Mouse (Mus musculus) liver, embryonic 16.5 days (tissue): ENCODE measurements around the gene Atp6v0d1. TPM values are rescaled to one million over a fixed set of nuclear protein-coding genes. Genes with fewer than 3 reads are reported as not detected.

ENCODE experiments used
- ATAC-seq: fragments of 200-750 bp; cut with Nextera tagmentation; 2 replicates; pipeline ENCODE4 v1.8.0; 2017; ENCODE audit warnings: low read depth, mild to moderate bottlenecking, moderate number of reproducible peaks, moderate library complexity
- H3K27ac ChIP-seq: fragments of 300-500 bp; sonication (generic); 2 replicates; pipeline ENCODE4 v1.5.1; 2014; ENCODE audit warnings: mild to moderate bottlenecking, low read length
- H3K27me3 ChIP-seq: fragments of 300-500 bp; sonication (generic); 2 replicates; pipeline ENCODE4 v1.6.1; 2014; ENCODE audit warnings: low read depth, low read length, mixed read lengths; ENCODE audit not compliant: control insufficient read depth, insufficient read depth
- H3K36me3 ChIP-seq: fragments of 300-500 bp; sonication (generic); 2 replicates; pipeline ENCODE4 v1.6.1; 2014; ENCODE audit warnings: mild to moderate bottlenecking; ENCODE audit not compliant: control insufficient read depth, insufficient read depth
- H3K4me1 ChIP-seq: fragments of 300-500 bp; sonication (generic); 2 replicates; pipeline ENCODE4 v1.6.1; 2014; ENCODE audit warnings: low read depth, low read length, mixed read lengths; ENCODE audit not compliant: control insufficient read depth
- H3K4me2 ChIP-seq: fragments of 300-500 bp; sonication (generic); 2 replicates; pipeline ENCODE4 v1.6.1; 2014; ENCODE audit warnings: low read depth, low read length, mixed read lengths
- H3K4me3 ChIP-seq: fragments of 300-500 bp; sonication (generic); 2 replicates; pipeline ENCODE4 v1.5.1; 2014; ENCODE audit warnings: low read depth, mild to moderate bottlenecking, low read length
- H3K9ac ChIP-seq: fragments of 300-500 bp; sonication (generic); 2 replicates; pipeline ENCODE4 v1.6.1; 2014; ENCODE audit warnings: low read depth, low read length
- H3K9me3 ChIP-seq: fragments of 300-500 bp; sonication (generic); replicated peaks from 2 replicates; pipeline ENCODE4 v1.6.1; 2016; ENCODE audit warnings: low read length; ENCODE audit not compliant: control insufficient read depth
- WGBS: fragments of 180-500 bp; shearing (Covaris S2); extraction: QIAGEN DNeasy Blood & Tissue Kit; methylation state at CpG from one replicate; pipeline ENCODE4 v1.1.7; 2014; ENCODE audit not compliant: insufficient replicate concordance; 5-methylcytosine and 5-hydroxymethylcytosine counted together
- polyA plus RNA-seq: library from polyadenylated mRNA; unstranded; fragments of >200 nt; fragmentation: Nextera tagmentation; extraction: Ambion mirVana; gene quantifications from 2 replicates; pipeline ENCODE4 v1.2.1, GENCODE M21; 2015

Atp6v0d1 gene
- polyA plus RNA-seq, 1 experiment from 2014 or later = 51.0 TPM

- no peak overlapping the region for H3K4me2 ChIP-seq
- no peaks in the 10 kb centered on the region for H3K4me1 ChIP-seq
- H3K36me3 ChIP-seq = no peaks in the 10 kb centered on the region
- no peaks in the 10 kb centered on the region for H3K9me3 ChIP-seq
- ATAC-seq = no peak
- H3K27ac ChIP-seq = no peak overlapping the region
- WGBS = 24% methylated on average over 12 of the region's 12 CpGs
- H3K4me3 ChIP-seq = no peak overlapping the region
- H3K27me3 ChIP-seq = peaks cover 2% of the 10 kb centered on the region; the same call in 1 of the 2 replicates
- no peak overlapping the region for H3K9ac ChIP-seq
These were observed 55.7 kb downstream of the Atp6v0d1 start for GRCm38 (mm10) chr8:105509997-105510735.

GRCm38 (mm10) chr8:105508758-105509157, 57.1 kb downstream of the Atp6v0d1 start:
- Histone ChIP-seq H3K4me3 (no peak overlapping the region), H3K9me3 (no peaks in the 10 kb centered on the region), H3K36me3 (no peaks in the 10 kb centered on the region), H3K9ac (no peak overlapping the region), H3K4me2 (no peak overlapping the region), H3K27me3 (no peaks in the 10 kb centered on the region), H3K4me1 (no peaks in the 10 kb centered on the region), H3K27ac (no peak overlapping the region)
- 79% methylated on average over 1 of the region's 2 CpGs for WGBS
- ATAC-seq = no peak

DNA sequence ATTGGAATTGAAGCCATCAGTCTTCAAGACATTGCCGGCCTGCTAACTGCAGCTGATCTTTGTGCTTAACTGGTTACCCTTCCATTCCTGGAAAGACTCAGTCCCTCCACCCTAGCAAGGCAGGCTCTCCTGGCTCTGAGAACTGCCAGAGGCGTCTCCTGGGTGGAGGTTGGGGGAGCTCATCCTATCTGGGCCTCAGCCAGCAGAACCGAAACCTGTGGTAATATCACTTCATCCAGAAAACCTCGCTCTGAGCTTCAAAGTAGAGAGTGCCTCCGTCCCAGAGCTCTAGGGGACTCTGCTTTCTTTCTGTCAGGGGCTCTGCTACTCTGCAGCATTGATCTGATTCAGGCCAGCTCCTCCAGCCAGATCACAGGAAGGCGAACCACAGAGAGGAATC, 58.9 kb downstream of the Atp6v0d1 start:
- 52% methylated on average over 6 of the region's 6 CpGs for WGBS
- no peak for ATAC-seq

GRCm38 (mm10) chr8:105504617-105505016, 61.2 kb downstream of the Atp6v0d1 start:
- WGBS = 69% methylated on average over 3 of the region's 3 CpGs
- no peak overlapping the region for H3K9ac ChIP-seq
- no peak overlapping the region for H3K4me3 ChIP-seq
- H3K27me3 ChIP-seq = no peaks in the 10 kb centered on the region
- H3K36me3 ChIP-seq = no peaks in the 10 kb centered on the region
- no peaks in the 10 kb centered on the region for H3K9me3 ChIP-seq
- no peak for ATAC-seq
- H3K4me1 ChIP-seq = no peaks in the 10 kb centered on the region
- no peak overlapping the region for H3K4me2 ChIP-seq
- no peak overlapping the region for H3K27ac ChIP-seq

More for the DNA sequence above, 58.9 kb downstream of the Atp6v0d1 start:
- Histone ChIP-seq H3K4me3 (no peak overlapping the region), H3K36me3 (no peaks in the 10 kb centered on the region), H3K27ac (no peak overlapping the region), H3K27me3 (no peaks in the 10 kb centered on the region), H3K9ac (no peak overlapping the region), H3K4me2 (no peak overlapping the region), H3K4me1 (no peaks in the 10 kb centered on the region), H3K9me3 (no peaks in the 10 kb centered on the region)

GRCm38 (mm10) chr8:105499787-105500186, 66.1 kb downstream of the Atp6v0d1 start:
- no peak for ATAC-seq
- WGBS = 36% methylated on average over 12 of the region's 12 CpGs
- H3K36me3 ChIP-seq = no peaks in the 10 kb centered on the region
- no peaks in the 10 kb centered on the region for H3K9me3 ChIP-seq
- no peaks in the 10 kb centered on the region; the same call in none of the 2 replicates for H3K27me3 ChIP-seq
- H3K27ac ChIP-seq = no peak overlapping the region
- H3K4me2 ChIP-seq = peak overlapping the region; percentile 18; the same call in 1 of the 2 replicates
- peak overlapping the region; percentile 38 for H3K4me3 ChIP-seq
- H3K4me1 ChIP-seq = peaks cover 10% of the 10 kb centered on the region
- no peak overlapping the region for H3K9ac ChIP-seq

DNA sequence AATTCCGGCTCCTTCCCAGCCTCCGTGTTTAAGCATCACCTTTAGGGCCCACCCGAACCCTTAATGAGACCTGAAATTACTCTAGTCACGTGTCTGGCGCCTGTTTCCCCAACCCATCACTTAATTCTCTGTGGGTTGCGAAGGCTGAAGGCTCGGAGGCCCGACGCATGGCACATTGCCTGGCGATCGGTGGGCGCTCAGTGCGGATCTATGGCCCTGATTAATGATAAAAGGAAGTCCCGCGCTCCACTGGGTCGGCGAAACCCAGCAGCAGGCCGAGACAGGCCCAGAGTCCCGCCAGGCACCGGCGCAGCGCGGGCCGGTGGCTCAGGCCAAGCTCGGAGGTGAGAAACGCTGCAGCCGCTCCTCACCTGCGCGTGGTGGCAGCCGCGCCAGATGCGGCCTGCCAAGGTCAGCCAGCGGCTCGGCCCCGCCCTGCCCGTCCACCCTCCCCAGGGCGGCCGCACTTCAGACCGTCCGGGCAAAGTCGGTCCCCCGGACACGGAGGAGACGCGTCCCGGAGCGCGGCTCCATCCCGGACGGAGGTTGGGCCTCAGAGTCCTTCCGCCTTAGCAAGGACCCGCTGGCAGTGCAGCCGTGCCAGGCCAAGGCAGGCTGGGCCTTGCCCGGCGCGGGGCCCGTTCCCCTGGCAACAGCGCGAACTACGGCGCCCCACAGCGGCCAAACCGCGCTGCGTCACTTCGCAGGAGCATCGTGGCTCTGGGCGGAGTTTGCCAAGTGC, 69.2 kb downstream of the Atp6v0d1 start, which contains the start of gene Zdhhc1:
TSS of gene Zdhhc1 (minus strand) at position 464 of the 742 bp plus-strand sequence.
- Histone ChIP-seq H3K27me3 (no peaks in the 10 kb centered on the region; the same call in none of the 2 replicates), H3K4me1 (peaks cover 10% of the 10 kb centered on the region), H3K9ac (peak within 1 kb of the TSS; percentile 78), H3K4me2 (peak within 1 kb of the TSS; percentile 88), H3K4me3 (peak within 1 kb of the TSS; percentile 77), H3K9me3 (no peaks in the 10 kb centered on the region), H3K27ac (no peak within 1 kb of the TSS), H3K36me3 (no peaks in the 10 kb centered on the region)
- WGBS = under 1% methylated on average over 66 of the region's 68 CpGs
- peak; percentile 82 for ATAC-seq

GRCm38 (mm10) chr8:105495350-105496302, 70.2 kb downstream of the Atp6v0d1 start:
- H3K9ac ChIP-seq = no peak overlapping the region
- no peak for ATAC-seq
- peaks cover 14% of the 10 kb centered on the region for H3K4me1 ChIP-seq
- H3K9me3 ChIP-seq = no peaks in the 10 kb centered on the region
- H3K36me3 ChIP-seq = no peaks in the 10 kb centered on the region
- no peak overlapping the region for H3K27ac ChIP-seq
- no peak overlapping the region; the same call in 1 of the 2 replicates for H3K4me3 ChIP-seq
- peak overlapping the region; percentile 88 for H3K4me2 ChIP-seq
- H3K27me3 ChIP-seq = no peaks in the 10 kb centered on the region; the same call in none of the 2 replicates
- 55% methylated on average over 17 of the region's 17 CpGs for WGBS

- Histone ChIP-seq H3K27me3 (no peaks in the 10 kb centered on the region; the same call in none of the 2 replicates), H3K4me2 (no peak overlapping the region), H3K9me3 (no peaks in the 10 kb centered on the region), H3K36me3 (no peaks in the 10 kb centered on the region), H3K4me3 (no peak overlapping the region), H3K4me1 (peaks cover 14% of the 10 kb centered on the region), H3K9ac (no peak overlapping the region), H3K27ac (no peak overlapping the region)
- 62% methylated on average over 3 of the region's 3 CpGs for WGBS
- no peak for ATAC-seq
These were observed 71.3 kb downstream of the Atp6v0d1 start for GRCm38 (mm10) chr8:105494566-105494965.
